Mouse (Mus musculus) cerebellum, adult 2 months (tissue): Measurements from ENCODE around the gene Siah3.

ENCODE experiments used
- CTCF ChIP-seq: fragments of 200-500 bp; IDR thresholded peaks from 2 replicates; pipeline ENCODE4 v1.5.1; 2011; ENCODE audit warnings: low read depth, mild to moderate bottlenecking, control low read depth, low read length, moderate library complexity, borderline replicate concordance; ENCODE audit not compliant: insufficient read depth
- POLR2A ChIP-seq: fragments of 200-500 bp; IDR thresholded peaks from 2 replicates; pipeline ENCODE4 v1.6.1; 2011; ENCODE audit warnings: low read length, control low read depth, borderline replicate concordance; ENCODE audit not compliant: insufficient read depth

- TF ChIP-seq CTCF (no peak), POLR2A (no peak)
These were observed 9.9 kb upstream of the Siah3 start for GRCm38 (mm10) chr14:75445948-75446281.
